ENCODE assay signal across 24 mouse cellular contexts in genomic region chr13:30894015-30894634, GRCm38 (mm10). TPM values are rescaled to one million over a fixed set of nuclear protein-coding genes. Genes with fewer than 3 reads are reported as not detected.
DNase-seq lines count a peak whose midpoint lies in the region; ATAC-seq lines count a peak whose summit lies in the region.
"Had no signal": no experiment of that assay in that cellular context is flagged by ENCODE, and none has a peak within 500 bp of the region (broad histone marks: within the 10 kb centered on the region; RNA-seq: fewer than 3 reads in every experiment).

No protein-coding gene starts in this region.

- 66% methylated on average over 6 of the region's 6 CpGs for WGBS in kidney, embryonic 15.5 days

- no peaks in the 10 kb centered on the region for H3K9me3 ChIP-seq in kidney, embryonic 15.5 days (replicated peaks)
- H3K9me3 ChIP-seq: forebrain, embryonic 15.5 days; hindbrain, embryonic 12.5 days; limb, embryonic 10.5 days had no signal

- DNase-seq in cerebellum, adult 8-10 months = peak; percentile 6
- no peak for DNase-seq in cerebellum, adult 18-20 months
- DNase-seq in kidney, adult 8-10 months = peak; percentile 7 to 25
- DNase-seq in right cerebral cortex, adult 18-20 months = peak; percentile 46
- no peak for DNase-seq in right cerebral cortex, postnatal 14 days
- peak; percentile 17 for DNase-seq in skeletal muscle tissue, adult 2 months (ENCODE audit: low read depth, low spot score)
- DNase-seq in adrenal gland, postnatal 25 days = no peak
- DNase-seq: adrenal gland, postnatal 10 days; cerebellum, postnatal 36 days; gastrocnemius, postnatal 10 days; heart, postnatal 10 days; kidney, postnatal 10 days; layer of hippocampus, adult 9-11 months; lung, adult 2 months; lung, postnatal 36 days; thymus, postnatal 36 days had no signal

- H3K4me3 ChIP-seq in kidney, embryonic 15.5 days (replicated peaks) = no peak overlapping the region
- H3K4me3 ChIP-seq: erythroblast, embryonic 14.5 days; forebrain, embryonic 15.5 days; hindbrain, embryonic 12.5 days; limb, embryonic 10.5 days had no signal

- H3K27me3 ChIP-seq in kidney, embryonic 15.5 days = no peaks in the 10 kb centered on the region
- H3K27me3 ChIP-seq: forebrain, embryonic 15.5 days; hindbrain, embryonic 12.5 days had no signal

- H3K36me3 ChIP-seq in kidney, embryonic 15.5 days = peaks cover 3% of the 10 kb centered on the region

- no peak for ATAC-seq in kidney, embryonic 15.5 days (replicated peaks; ENCODE audit: low FRiP score)
- ATAC-seq: forebrain, embryonic 15.5 days; inflammation-experienced regulatory T-cells, adult 6 months had no signal

- no peaks in the 10 kb centered on the region for H3K4me1 ChIP-seq in kidney, embryonic 15.5 days
- H3K4me1 ChIP-seq: forebrain, embryonic 15.5 days; hindbrain, embryonic 12.5 days; limb, embryonic 10.5 days had no signal

- no peak overlapping the region for H3K9ac ChIP-seq in kidney, embryonic 15.5 days
- H3K9ac ChIP-seq: forebrain, embryonic 15.5 days; hindbrain, embryonic 12.5 days had no signal

- H3K27ac ChIP-seq in kidney, embryonic 15.5 days = no peak overlapping the region
- H3K27ac ChIP-seq: forebrain, embryonic 15.5 days; hindbrain, embryonic 12.5 days; limb, embryonic 10.5 days had no signal

- no peak overlapping the region for H3K4me2 ChIP-seq in kidney, embryonic 15.5 days
- H3K4me2 ChIP-seq: forebrain, embryonic 15.5 days; hindbrain, embryonic 12.5 days; liver, embryonic 11.5 days had no signal

RNA-seq across cellular contexts. Expression of gene Hus1b, which starts 53.4 kb away (rescaled TPM):
- 0.18 TPM in 1 of 2 replicates, not detected in the other for polyA plus RNA-seq in kidney, embryonic 15.5 days (2015; fragmentation: Nextera tagmentation; extraction: Ambion mirVana)
- total RNA-seq in adrenal gland, postnatal 25 days (2021) = 1.2 and 1.3 TPM in 2 replicates
- polyA plus RNA-seq: embryonic facial prominence, embryonic 11.5 days; erythroblast, embryonic 14.5 days; forebrain, embryonic 15.5 days; hindbrain, embryonic 12.5 days; limb, embryonic 10.5 days; liver, embryonic 11.5 days had no signal

Comparison
In these comparisons a context has a peak if more than half of its experiments do, and no peak if none do; other contexts are left out.
1. DNase-seq: peak in cerebellum, adult 8-10 months (single experiment), kidney, adult 8-10 months (2 of 2), right cerebral cortex, adult 18-20 months (single experiment) and skeletal muscle tissue, adult 2 months (single experiment); none in cerebellum, adult 18-20 months (0 of 2), right cerebral cortex, postnatal 14 days (single experiment) and adrenal gland, postnatal 25 days (single experiment).